Mouse (Mus musculus) kidney, postnatal 14 days (tissue): ENCODE results near the gene Kansl1.
A peak's percentile ranks its signal among the peaks of the same experiment; 100 is the strongest.

Experiments used
- DNase-seq: peaks from one replicate; pipeline ENCODE4 v3.0.0; 2022; ENCODE audit warnings: mixed read lengths

The Kansl1 gene

DNA sequence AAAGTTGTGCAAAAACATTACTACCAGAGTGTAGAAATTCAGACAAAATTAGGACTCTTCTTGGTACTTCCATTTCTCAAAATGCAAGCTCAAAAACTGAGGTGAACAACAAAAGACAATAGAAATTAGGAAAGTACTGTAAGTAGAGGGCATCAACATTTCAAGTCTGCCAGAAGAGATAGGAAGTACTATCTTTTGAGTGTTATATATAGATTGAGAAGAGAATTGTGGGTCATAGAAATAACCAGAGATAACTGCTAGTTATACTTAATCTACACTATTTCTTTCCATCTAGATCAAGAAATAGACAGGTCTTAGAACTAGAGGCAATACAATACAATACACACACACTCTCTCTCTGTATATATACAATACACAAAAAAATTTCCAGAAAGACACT is 30.2 kb downstream of the Kansl1 start:
- DNase-seq: no peak

- no peak for DNase-seq
These were observed 32.2 kb downstream of the Kansl1 start for GRCm38 (mm10) chr11:104436394-104436954.

GRCm38 (mm10) chr11:104435753-104436152 is 32.9 kb downstream of the Kansl1 start:
- DNase-seq: no peak

GRCm38 (mm10) chr11:104435141-104435540 is 33.5 kb downstream of the Kansl1 start:
- no peak for DNase-seq

DNA sequence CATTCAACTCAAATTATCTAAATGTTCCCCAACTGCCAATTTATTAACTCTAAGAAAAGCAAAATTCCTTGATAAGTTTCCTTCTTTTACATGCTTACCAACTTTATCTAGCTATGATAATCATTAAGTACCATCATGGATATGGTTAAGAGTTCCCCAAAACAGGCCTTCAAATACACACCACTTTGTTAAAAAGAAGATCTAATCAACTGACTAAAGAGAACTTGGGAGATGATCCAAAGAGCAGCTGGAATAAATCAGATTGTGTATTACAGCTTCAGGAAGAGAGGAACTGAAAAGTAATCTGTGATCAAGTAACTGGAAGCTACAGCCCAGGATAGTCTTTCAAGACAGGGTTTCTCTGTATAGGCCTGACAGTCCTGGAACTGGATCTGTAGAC is 36.4 kb downstream of the Kansl1 start:
- DNase-seq: no peak

GRCm38 (mm10) chr11:104431807-104432206 is 36.9 kb downstream of the Kansl1 start:
- no peak for DNase-seq

DNA sequence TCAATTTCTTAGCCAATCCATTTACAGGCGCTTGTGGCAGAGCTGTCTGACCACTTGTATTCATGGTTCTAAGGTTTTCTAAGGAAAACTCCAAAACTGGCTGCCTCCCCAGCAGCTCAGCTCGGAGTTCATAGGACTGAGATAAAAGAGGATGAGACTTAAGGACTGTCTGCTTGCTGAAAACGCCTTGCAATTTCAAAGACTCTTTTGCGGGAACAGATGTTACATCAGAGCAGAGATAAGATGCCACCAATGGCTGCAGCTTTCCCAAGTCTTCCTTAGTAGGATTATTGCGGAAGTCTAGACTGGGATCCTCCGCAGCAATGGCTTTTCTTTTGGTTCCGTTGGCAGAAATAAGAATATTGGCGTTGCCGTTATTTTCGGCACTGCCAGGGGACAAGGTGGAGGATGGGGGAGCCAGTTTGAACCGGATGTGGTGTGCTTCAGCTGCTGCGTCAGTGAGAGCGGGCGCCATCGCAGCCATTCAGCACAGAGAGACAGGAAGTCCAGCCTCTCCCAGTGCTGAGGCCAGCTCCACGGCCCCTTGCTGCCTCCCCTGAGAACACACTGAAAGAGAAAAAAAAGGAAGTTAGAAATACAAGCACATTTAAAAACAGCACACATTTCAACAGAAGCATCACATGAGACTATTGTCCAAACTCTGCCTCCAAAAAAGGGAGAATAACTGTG is 43.8 kb downstream of the Kansl1 start:
- peak; percentile 19 for DNase-seq

DNA sequence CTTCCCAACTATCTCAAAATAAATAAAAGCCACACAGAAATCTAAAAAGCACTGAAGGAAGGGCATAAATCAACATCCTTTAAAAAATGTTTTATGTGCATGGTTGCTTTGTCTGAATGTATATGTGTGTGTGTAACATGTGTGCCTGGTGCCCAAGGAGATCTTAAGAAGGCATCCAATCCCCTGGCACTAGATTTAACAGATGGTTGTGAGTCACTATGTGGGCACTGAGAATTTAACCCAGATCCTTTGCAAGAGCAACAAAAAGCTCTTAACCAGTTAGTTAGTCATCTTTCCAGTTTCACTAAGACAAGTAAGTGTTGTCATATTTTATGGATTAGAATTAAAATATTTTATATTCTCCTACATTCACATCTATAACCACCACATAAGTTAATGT is 56.4 kb downstream of the Kansl1 start:
- DNase-seq: no peak

- peak; percentile 27 for DNase-seq
These were observed 61.3 kb downstream of the Kansl1 start for GRCm38 (mm10) chr11:104407391-104407790.

- no peak for DNase-seq
These were observed 67.7 kb downstream of the Kansl1 start for GRCm38 (mm10) chr11:104400961-104401360.

DNA sequence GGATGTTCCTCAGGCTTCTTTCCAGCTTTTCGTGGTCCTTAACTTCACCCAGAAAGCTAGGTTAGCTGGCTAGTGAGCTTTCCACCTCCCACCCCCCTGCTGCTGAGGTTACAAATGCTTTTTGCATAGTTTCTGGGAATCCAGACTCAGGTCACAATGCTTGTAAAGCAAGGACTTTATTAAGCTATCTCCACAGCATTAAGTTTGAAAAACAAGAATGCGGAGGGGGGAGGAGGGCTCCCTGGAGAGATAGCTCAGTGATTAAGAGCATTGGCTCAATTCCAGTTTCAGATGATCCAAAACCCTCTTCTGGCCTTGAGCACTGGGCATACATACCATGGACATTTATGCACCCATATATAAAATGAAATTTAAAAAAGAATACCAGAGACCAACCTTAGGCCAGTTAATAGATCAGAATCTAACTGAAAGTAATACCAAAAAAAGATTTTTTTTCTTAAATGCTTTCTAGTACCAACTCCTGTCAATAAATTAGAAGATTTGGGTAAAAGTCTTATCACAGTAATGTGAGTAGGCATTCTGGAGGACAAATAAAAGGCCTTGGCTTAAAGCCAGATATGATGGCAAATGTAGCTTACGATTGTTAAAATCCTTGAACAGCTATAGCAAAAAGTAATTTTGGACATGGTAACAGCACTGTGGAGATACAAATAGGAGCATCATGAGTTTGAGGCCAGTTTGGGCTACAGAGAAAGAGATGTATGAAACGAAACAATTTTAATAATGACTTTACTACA is 69.0 kb downstream of the Kansl1 start:
- DNase-seq: peak; percentile 36

- no peak for DNase-seq
These were observed 73.0 kb downstream of the Kansl1 start for GRCm38 (mm10) chr11:104395648-104396047.

GRCm38 (mm10) chr11:104393196-104393595 is 75.5 kb downstream of the Kansl1 start:
- peak; percentile 29 for DNase-seq

DNA sequence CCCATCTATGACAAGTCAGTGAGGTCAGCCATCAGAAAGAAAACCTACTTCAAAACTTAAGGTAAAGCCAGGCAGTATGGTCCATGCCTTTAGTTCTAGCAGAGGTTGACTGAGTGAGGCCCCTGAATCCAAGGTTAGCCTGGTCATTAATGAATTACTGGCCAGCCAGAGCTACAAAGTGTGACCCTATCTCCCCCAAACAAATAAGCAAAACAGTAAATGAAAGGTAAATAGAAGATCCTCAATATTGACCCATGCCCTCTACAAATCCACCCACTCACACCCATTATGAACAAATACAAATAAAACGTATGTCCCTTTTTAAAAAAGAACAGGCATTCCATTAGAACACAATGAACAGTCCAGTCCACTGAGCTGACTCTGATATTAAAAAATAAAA is 76.5 kb downstream of the Kansl1 start:
- DNase-seq: no peak

DNA sequence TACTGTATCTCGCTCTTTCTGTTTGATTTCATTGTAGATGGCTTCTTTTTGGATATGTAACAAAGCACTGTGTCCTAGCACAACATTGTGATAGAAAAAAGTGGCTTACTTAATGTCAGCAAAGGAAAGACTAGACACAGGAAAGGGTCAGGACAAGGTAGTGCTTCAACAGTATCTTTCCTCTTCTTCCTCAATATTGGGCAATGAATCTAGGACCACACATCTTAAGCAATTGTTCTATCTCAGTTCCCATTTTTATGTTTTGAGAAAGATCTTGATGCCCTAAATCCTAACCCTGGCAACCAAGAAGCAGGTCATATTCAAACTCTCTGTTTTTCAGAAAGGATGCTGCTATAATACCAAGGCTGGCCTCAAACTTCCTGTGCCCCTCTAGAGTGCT is 81.4 kb downstream of the Kansl1 start:
- no peak for DNase-seq

GRCm38 (mm10) chr11:104386595-104386994 is 82.1 kb downstream of the Kansl1 start:
- DNase-seq: no peak

DNA sequence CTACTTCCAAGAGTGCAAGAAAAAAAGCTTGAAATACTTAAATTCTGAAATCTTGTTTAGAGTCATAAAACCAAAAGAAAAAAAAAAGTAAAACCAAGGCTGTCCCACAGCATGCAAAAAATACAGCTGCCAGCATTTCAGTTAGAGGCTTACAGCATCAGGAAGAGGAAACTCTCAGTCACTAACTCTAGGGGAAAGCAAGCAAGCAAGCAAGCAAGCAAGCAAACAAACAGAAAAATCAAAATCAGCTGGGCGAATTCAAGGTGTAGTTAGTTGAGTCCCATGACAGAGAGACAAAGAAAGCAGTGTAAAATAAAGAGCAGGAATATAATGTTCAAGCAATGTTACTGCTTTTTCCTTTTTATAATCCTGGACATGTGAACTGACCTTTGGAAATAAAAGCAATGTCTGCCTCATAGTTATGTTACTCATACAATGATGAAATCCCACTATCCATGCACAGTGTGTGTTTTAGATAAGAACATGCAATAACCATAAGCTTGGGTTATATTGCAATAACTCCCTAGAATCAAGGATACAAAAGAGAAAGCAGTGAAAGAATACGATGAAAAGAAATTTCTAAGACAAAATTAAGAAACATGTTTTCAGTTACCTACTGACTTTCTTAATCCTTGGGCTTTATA is 85.4 kb downstream of the Kansl1 start:
- DNase-seq: no peak

DNA sequence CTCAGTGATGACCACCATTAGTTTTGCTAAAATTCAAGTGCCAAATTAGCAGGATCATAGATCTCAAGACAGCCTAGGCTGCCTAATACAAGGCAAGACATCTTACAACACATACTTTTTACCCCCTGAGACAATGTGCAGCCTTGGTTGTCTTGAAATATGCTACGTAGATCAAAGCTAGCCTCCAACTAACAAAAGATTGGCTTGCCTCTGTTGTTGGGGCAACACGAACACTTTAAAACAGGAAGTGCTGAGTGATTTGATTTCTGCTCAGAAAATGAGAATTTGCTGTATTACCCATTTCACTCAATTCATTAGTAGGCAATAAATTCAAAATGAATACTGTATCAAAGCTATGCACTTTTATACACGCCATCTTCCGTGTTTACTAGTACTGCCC is 86.8 kb downstream of the Kansl1 start:
- DNase-seq: no peak

DNA sequence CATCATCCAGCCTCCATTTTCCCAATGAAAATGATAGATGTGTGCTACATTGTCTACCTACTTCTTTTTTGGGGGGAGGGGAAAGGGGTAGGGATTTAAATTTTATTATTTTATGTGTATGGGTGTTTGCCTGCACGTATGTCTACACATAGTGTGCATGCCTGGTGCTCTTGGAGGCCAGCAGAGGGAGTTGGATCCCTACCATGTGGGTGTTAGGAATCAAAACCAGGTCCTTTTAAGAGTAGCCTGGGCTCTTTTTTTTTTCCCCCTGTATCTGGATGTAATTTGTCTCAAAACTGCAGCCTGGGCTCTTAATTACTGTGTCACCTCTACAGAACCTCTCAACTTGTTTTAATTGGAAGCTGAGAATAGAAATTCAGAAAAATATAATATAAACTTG is 89.0 kb downstream of the Kansl1 start:
- DNase-seq: peak; percentile 25

DNA sequence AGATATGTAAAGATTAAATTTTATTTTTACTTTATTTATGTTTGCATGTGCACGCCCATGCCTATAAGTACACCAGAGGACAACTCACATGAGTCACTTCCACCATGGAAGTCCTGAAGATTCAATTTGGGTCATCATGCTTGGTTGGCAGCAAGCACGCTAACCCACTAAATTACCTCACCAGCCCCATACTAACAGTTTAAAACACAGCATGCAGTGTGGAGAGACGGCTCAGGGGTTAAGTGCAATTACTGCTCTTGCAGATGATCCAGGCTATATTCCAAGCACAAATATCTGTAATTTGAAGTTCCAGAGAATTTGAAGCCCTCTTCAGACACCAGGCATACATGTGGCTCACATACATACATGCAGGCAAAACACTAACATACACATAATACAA is 92.4 kb downstream of the Kansl1 start:
- DNase-seq: no peak

DNA sequence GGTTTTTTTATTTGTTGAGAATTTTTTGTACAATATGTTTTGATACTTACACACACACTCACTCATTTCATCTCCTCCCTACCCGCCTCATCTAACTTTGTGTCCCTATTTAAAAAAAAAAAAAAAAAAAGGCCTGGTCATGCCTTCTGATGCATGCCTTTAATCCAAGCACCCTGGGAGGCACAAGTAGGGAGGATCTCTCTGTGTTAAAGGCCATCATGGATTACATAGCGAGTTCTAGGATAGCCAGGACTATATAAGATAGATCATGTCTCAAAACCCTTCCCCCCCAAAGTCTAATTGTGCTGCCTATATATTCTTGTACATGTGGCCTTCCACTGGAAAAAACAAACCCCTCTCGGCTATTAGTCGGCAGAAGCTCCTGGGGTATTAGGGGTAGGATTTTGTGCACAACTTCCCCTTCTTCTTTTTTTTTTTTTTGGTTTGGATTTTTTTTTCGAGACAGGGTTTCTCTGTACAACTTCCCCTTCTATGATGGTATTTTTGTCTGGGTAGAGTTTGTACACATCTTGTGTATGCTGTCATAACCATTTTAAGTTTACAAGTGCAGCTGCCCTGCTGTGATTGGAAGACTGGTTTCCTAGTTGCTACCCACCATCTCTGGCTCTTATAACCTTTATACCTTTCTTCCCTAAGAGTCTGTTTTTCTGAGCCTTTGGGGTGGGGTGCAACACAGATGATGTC is 101.0 kb downstream of the Kansl1 start:
- no peak for DNase-seq

- DNase-seq: no peak
These were observed 104.6 kb downstream of the Kansl1 start for GRCm38 (mm10) chr11:104363823-104364600.
